Mouse (Mus musculus) heart, adult 2 months (tissue): ENCODE results near the gene Casp2. TPM values are rescaled to one million over a fixed set of nuclear protein-coding genes. Genes with fewer than 3 reads are reported as not detected.

Source experiments
- DNase-seq, 2 experiments: peaks; one replicate each; pipeline ENCODE4 v3.0.0; 2021
- H3K27ac ChIP-seq: fragments of 200-600 bp; 2 replicates; pipeline ENCODE4 v1.8.1; 2022
- H3K27me3 ChIP-seq: fragments of 200-500 bp; 2 replicates; pipeline ENCODE4 v1.6.1; 2012; ENCODE audit warnings: mild to moderate bottlenecking, low read length, inconsistent platforms, mixed read lengths; ENCODE audit not compliant: control insufficient read depth, insufficient read depth
- H3K36me3 ChIP-seq: fragments of 200-500 bp; 2 replicates; pipeline ENCODE4 v1.6.1; 2012; ENCODE audit warnings: low read length, inconsistent platforms; ENCODE audit not compliant: control insufficient read depth, insufficient read depth
- H3K4me1 ChIP-seq: fragments of 200-500 bp; 2 replicates; pipeline ENCODE4 v1.6.1; 2011; ENCODE audit warnings: low read length; ENCODE audit not compliant: control insufficient read depth, insufficient read depth
- H3K4me3 ChIP-seq: fragments of 200-600 bp; 2 replicates; pipeline ENCODE4 v1.8.1; 2022
- H3K79me2 ChIP-seq: fragments of 200-500 bp; replicated peaks from 2 replicates; pipeline ENCODE4 v1.6.1; 2012; ENCODE audit warnings: mild to moderate bottlenecking, inconsistent platforms, low read length, moderate library complexity, mixed read lengths; ENCODE audit not compliant: control insufficient read depth, insufficient read depth
- H3K9ac ChIP-seq: fragments of 200-500 bp; 2 replicates; pipeline ENCODE4 v1.6.1; 2012; ENCODE audit warnings: low read depth, mild to moderate bottlenecking, control low read depth, inconsistent platforms, low read length, mixed read lengths
- CTCF ChIP-seq: fragments of 200-600 bp; IDR thresholded peaks from 2 replicates; pipeline ENCODE4 v1.8.1; 2022; ENCODE audit warnings: antibody characterized with exemption, mild to moderate bottlenecking, moderate library complexity
- EP300 ChIP-seq: fragments of 200-500 bp; IDR thresholded peaks from 2 replicates; pipeline ENCODE4 v1.6.1; 2011; ENCODE audit warnings: low read depth, low read length, control low read depth; ENCODE audit not compliant: insufficient read depth
- POLR2A ChIP-seq: fragments of 200-500 bp; IDR thresholded peaks from 2 replicates; pipeline ENCODE4 v1.6.1; 2011; ENCODE audit warnings: mild to moderate bottlenecking, low read depth, low read length, control low read depth; ENCODE audit not compliant: insufficient read depth
- WGBS: fragments of 180-500 bp; shearing (Covaris S2); methylation state at CpG from one replicate; pipeline ENCODE4 v1.1.7; 2018; 5-methylcytosine and 5-hydroxymethylcytosine counted together
- intact Hi-C: fragments of 180-260 bp; cut with DNase I; formaldehyde crosslinking; loops from one replicate; pipeline ENCODE4 v1.15.1; 2025
- polyA plus RNA-seq: library from polyadenylated mRNA; depleted of rRNA; stranded (reverse); fragments of >200 nt; gene quantifications from 2 replicates; pipeline ENCODE4 v1.2.3, GENCODE M21; 2012; rRNA removed
- total RNA-seq, 2 experiments: library from RNA; stranded (reverse); gene quantifications; 2 replicates each; pipeline ENCODE4 v1.2.3; 2021

Gene Casp2
- total and polyA plus RNA-seq, 3 experiments: 7.5 to 12.2 (median 12.1) TPM

- WGBS: 55% methylated on average over 3 of the region's 3 CpGs
Observed at GRCm38 (mm10) chr6:42328757-42329156, 64.0 kb downstream of the Casp2 start.

GRCm38 (mm10) chr6:42330216-42330615 lies 65.4 kb downstream of the Casp2 start:
- intact Hi-C loops: no loop called here
- H3K4me1 ChIP-seq: no peaks in the 10 kb centered on the region
- DNase-seq: no peak
- TF ChIP-seq POLR2A (no peak), CTCF (no peak), EP300 (no peak)
- H3K27me3 ChIP-seq: no peaks in the 10 kb centered on the region
- no peak overlapping the region for H3K27ac ChIP-seq
- no peak overlapping the region for H3K9ac ChIP-seq
- H3K4me3 ChIP-seq: no peak overlapping the region
- WGBS: 83% methylated on average over 3 of the region's 3 CpGs
- H3K36me3 ChIP-seq: no peaks in the 10 kb centered on the region
- no peaks in the 10 kb centered on the region for H3K79me2 ChIP-seq

More at GRCm38 (mm10) chr6:42328757-42329156, 64.0 kb downstream of the Casp2 start:
- no peak overlapping the region for H3K4me3 ChIP-seq
- intact Hi-C loops: loop anchor here (10.0 kb wide), 1 partner anchor 564 kb away; no protein-coding TSS in a partner anchor
- H3K4me1 ChIP-seq: peaks cover 2% of the 10 kb centered on the region
- peaks cover 7% of the 10 kb centered on the region for H3K27me3 ChIP-seq
- H3K9ac ChIP-seq: no peak overlapping the region
- H3K36me3 ChIP-seq: no peaks in the 10 kb centered on the region
- TF ChIP-seq EP300: no peak
- TF ChIP-seq CTCF: no peak
- no peak for TF ChIP-seq POLR2A
- no peaks in the 10 kb centered on the region for H3K79me2 ChIP-seq
- H3K27ac ChIP-seq: no peak overlapping the region
- DNase-seq: no peak

GRCm38 (mm10) chr6:42330946-42331345 lies 66.2 kb downstream of the Casp2 start:
- H3K27me3 ChIP-seq: no peaks in the 10 kb centered on the region
- intact Hi-C loops: no loop called here
- no peaks in the 10 kb centered on the region for H3K36me3 ChIP-seq
- no peak overlapping the region for H3K27ac ChIP-seq
- no peak overlapping the region for H3K4me3 ChIP-seq
- WGBS: 95% methylated on average over 3 of the region's 3 CpGs
- H3K4me1 ChIP-seq: no peaks in the 10 kb centered on the region
- H3K9ac ChIP-seq: no peak overlapping the region
- no peak for DNase-seq
- TF ChIP-seq POLR2A (no peak), EP300 (no peak), CTCF (no peak)
- H3K79me2 ChIP-seq: no peaks in the 10 kb centered on the region

Other genes with a start within 250 kb of the Casp2 start
- not detected for gene Sva, start 226.6 kb upstream of the Casp2 start, total RNA-seq
- gene Sva, start 226.6 kb upstream of the Casp2 start, polyA plus RNA-seq: not detected in 2 replicates
- gene Tas2r139, start 124.0 kb upstream of the Casp2 start, total RNA-seq: not detected
- gene Tas2r139, start 124.0 kb upstream of the Casp2 start, polyA plus RNA-seq: not detected in 2 replicates
- gene Tas2r144, start 49.7 kb upstream of the Casp2 start, total RNA-seq: not detected
- not detected in 2 replicates for gene Tas2r144, start 49.7 kb upstream of the Casp2 start, polyA plus RNA-seq
- 100 to 1,000 TPM; 139 to 167 TPM for gene Gstk1, start 19.1 kb upstream of the Casp2 start, total RNA-seq
- gene Gstk1, start 19.1 kb upstream of the Casp2 start, polyA plus RNA-seq: 87.1 and 118 TPM in 2 replicates
- under 1 TPM in 1 of 2 experiments, not detected in 1; 0.21 TPM for gene Tmem139, start 3.0 kb upstream of the Casp2 start, total RNA-seq
- gene Tmem139, start 3.0 kb upstream of the Casp2 start, polyA plus RNA-seq: 0.15 and 0.33 TPM in 2 replicates
- 1 to 10 TPM; 4.3 to 4.9 TPM for gene Clcn1, start 21.7 kb downstream of the Casp2 start, total RNA-seq
- gene Clcn1, start 21.7 kb downstream of the Casp2 start, polyA plus RNA-seq: 12.1 and 20.9 TPM in 2 replicates
- under 1 TPM; 0.60 to 0.61 TPM for gene Fam131b, start 59.7 kb downstream of the Casp2 start, total RNA-seq
- 0.82 and 0.88 TPM in 2 replicates for gene Fam131b, start 59.7 kb downstream of the Casp2 start, polyA plus RNA-seq
- 10 to 100 TPM; 45.8 to 60.2 TPM for gene Zyx, start 84.6 kb downstream of the Casp2 start, total RNA-seq
- gene Zyx, start 84.6 kb downstream of the Casp2 start, polyA plus RNA-seq: 77.7 and 110 TPM in 2 replicates
- gene Epha1, start 108.3 kb downstream of the Casp2 start, total RNA-seq: under 1 TPM; 0.14 to 0.16 TPM
- gene Epha1, start 108.3 kb downstream of the Casp2 start, polyA plus RNA-seq: 0.50 and 0.94 TPM in 2 replicates
- gene Tas2r143, start 135.3 kb downstream of the Casp2 start, total RNA-seq: not detected
- 0.20 and 0.29 TPM in 2 replicates for gene Tas2r143, start 135.3 kb downstream of the Casp2 start, polyA plus RNA-seq
- gene Tas2r135, start 140.4 kb downstream of the Casp2 start, total RNA-seq: under 1 TPM in 1 of 2 experiments, not detected in 1; 0.27 TPM
- gene Tas2r135, start 140.4 kb downstream of the Casp2 start, polyA plus RNA-seq: not detected in 2 replicates
- not detected for gene Tas2r126, start 169.6 kb downstream of the Casp2 start, total RNA-seq
- gene Tas2r126, start 169.6 kb downstream of the Casp2 start, polyA plus RNA-seq: not detected in 2 replicates
- not detected for gene Olfr458, start 200.2 kb downstream of the Casp2 start, total RNA-seq
- gene Olfr458, start 200.2 kb downstream of the Casp2 start, polyA plus RNA-seq: not detected in 2 replicates
- gene Olfr457, start 211.3 kb downstream of the Casp2 start, total RNA-seq: not detected
- not detected in 2 replicates for gene Olfr457, start 211.3 kb downstream of the Casp2 start, polyA plus RNA-seq
- not detected for gene Olfr456, start 222.2 kb downstream of the Casp2 start, total RNA-seq
- gene Olfr456, start 222.2 kb downstream of the Casp2 start, polyA plus RNA-seq: not detected in 2 replicates